Mouse (Mus musculus) kidney, adult 8-10 months (tissue): ENCODE measurements around the gene Polr2i.
A peak's percentile ranks its signal among the peaks of the same experiment; 100 is the strongest.
"Not testable (repeated sequence)": the region's sequence is repeated elsewhere in the genome, so short reads cannot be mapped to it uniquely, and the experiment has no call there.

Source experiments
- DNase-seq, 2 experiments: peaks; one replicate each; pipeline ENCODE4 v3.0.0; 2022

Polr2i gene

DNA sequence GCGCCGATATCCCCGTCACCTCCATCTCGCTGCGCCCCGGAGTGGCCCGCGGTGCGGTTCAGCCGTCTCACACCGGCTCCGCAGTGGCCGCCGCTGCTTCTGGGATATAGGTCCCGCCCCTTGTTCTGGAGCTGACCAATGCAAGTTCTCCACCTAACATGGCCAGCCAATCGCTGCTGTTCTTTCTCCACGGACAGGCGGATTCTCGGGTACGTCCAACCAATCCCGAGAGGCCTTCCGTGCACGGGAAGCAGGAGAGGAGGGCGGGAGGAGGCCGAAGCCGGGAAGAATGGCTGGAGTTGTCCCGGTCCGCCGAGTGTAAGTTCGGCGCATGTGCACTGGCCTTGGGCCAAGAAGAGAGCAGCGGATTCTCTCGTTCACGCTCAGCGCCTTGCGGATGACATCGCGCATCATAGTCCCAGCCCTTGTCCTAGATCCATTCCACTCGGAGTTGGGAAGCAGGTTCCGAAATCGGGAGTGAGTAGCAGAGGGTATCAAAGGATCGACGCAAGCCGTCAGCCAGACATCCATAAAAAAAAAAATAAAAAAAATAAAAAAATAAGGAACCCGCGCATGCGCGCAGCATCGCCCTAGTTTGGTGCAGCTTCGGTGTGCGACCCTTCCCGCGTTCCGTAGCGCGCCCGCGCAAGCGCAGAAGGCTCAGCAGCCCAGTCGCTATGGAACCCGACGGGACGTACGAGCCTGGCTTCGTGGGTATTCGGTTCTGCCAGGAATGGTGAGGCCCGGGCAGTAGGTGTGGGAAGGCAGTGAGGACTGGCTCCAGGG lies at the start of gene Polr2i, which contains the start of gene Tbcb:
TSS of gene Polr2i (plus strand) at position 280 of the 786 bp plus-strand sequence.
TSS of gene Tbcb (minus strand) at position 604 of the 786 bp plus-strand sequence.
- DNase-seq, result peak; percentile 99

- DNase-seq, result not testable (repeated sequence)
Measured at GRCm38 (mm10) chr7:30183189-30183588, 48.6 kb upstream of the Polr2i start.

- peak; percentile 92 for DNase-seq
Measured at GRCm38 (mm10) chr7:30183879-30184289, 47.9 kb upstream of the Polr2i start, which contains the start of gene Cox7a1. TSS of gene Cox7a1 (plus strand) at chr7:30184144.

- DNase-seq, result no peak
Measured at GRCm38 (mm10) chr7:30184641-30185348, 47.0 kb upstream of the Polr2i start.

- no peak for DNase-seq
Measured at GRCm38 (mm10) chr7:30188344-30189115, 43.2 kb upstream of the Polr2i start.

DNA sequence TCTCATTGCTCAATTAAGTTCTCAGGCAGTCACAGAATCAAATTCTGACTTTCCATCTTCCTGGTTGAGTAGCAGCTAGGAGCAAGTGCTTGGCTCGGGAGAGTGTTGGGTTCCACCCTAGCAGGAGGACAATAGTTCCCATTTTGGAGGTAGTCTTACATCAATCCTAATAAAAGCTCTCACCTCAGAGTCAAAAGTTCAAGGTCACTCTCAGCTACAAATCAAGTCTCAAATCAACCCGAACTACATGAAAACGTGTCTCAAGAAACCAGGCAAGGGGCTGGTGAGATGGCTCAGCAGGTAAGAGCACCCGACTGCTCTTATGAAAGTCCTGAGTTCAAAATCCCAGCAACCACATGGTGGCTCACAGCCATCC lies 42.6 kb upstream of the Polr2i start:
- DNase-seq, result no peak

DNA sequence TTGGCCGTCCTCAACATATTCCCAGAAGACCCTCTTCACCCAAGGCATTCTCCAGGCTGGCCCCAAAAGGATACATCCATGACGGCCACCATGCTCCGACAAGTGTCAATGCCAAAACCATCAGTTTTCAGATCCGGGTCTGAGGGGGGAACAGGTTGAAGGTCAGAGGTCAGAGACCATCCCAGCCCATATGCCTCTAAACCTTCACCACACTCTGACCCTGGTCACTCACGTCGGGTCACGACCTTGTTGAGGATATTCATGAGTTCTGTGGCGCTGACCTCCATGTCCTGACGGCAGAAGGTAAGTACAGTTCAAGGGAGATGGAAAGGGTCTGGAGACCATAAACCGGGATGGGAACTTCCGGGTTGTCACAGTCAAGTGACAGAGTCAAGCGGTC lies 39.7 kb upstream of the Polr2i start:
- no peak for DNase-seq

GRCm38 (mm10) chr7:30193013-30193412 lies 38.7 kb upstream of the Polr2i start:
- no peak for DNase-seq

- DNase-seq, result peak; percentile 80 to 86
Measured at GRCm38 (mm10) chr7:30193581-30194100, 38.1 kb upstream of the Polr2i start.

- DNase-seq, result peak in 1 of 2 experiments; percentile 30
Measured at GRCm38 (mm10) chr7:30194101-30194831, 37.5 kb upstream of the Polr2i start.

DNA sequence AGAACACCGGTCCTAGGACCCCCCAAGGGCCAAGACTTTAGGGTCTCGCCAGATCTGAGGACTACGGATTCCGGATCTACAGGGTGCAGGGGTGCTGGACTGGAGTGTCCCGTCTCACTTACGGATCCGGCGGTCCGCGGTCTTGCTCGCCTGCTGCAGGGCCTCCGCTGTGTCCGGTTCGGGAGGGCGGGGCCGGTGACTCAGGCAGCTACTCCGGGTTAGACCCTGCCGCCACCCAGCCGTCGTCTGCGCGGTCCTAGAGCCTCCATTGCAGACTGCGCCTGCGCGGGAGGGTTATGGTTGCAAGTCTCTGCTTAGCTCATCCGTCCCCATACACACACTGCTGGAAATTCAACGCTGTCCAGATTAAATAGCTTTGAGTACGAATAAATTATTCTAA lies 36.9 kb upstream of the Polr2i start:
- DNase-seq, result peak; percentile 94 to 95

DNA sequence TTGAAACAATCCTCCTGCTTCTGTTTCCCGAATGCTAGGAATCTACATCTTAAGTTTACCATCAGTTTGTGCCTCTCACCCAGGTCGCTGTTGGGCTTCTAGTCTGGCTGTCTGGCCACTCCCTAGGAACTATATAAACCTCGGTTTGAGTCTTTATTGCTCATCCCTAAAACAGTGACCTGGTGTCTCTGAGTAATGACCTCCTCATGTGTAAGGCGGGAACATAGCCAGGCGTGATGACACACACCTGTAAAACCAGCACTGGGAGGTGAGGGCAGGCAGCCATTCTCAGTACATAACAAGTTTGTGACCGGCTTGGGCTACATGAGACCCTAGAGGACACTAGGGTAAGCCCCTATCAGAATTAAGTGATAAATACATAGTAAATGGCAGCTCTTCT lies 36.3 kb upstream of the Polr2i start:
- DNase-seq, result no peak

- DNase-seq, result no peak
Measured at GRCm38 (mm10) chr7:30196171-30196570, 35.6 kb upstream of the Polr2i start.

GRCm38 (mm10) chr7:30197592-30198129 lies 34.1 kb upstream of the Polr2i start:
- no peak for DNase-seq

DNA sequence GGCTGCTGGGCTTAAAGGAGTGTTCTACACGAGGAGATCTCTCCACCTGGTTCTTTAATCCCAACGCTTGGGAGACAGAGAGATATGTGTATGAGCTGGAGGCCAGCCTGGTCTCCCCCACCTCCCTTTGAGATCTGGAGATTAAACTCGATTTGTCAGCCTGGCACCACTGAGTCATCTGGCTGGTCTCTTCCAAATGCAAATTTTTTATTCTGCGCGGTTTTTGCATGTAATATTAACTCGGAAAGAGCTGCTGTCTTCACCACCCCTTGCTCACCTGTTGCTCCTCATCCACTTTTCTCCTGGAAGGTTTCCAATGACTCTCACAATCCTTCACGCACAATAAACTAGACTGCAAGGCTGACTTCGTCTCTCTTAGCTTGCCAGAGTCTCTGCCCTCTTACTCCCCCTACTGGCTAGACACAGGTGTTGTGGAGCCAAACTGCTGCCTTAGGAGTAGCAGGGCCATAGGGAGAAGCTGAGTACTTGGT lies 33.2 kb upstream of the Polr2i start, which contains the start of gene Capns1:
TSS of gene Capns1 (minus strand) at position 331 of the 491 bp plus-strand sequence.
- DNase-seq, result peak; percentile 58 to 61

GRCm38 (mm10) chr7:30199498-30200139 lies 32.1 kb upstream of the Polr2i start:
- no peak for DNase-seq

DNA sequence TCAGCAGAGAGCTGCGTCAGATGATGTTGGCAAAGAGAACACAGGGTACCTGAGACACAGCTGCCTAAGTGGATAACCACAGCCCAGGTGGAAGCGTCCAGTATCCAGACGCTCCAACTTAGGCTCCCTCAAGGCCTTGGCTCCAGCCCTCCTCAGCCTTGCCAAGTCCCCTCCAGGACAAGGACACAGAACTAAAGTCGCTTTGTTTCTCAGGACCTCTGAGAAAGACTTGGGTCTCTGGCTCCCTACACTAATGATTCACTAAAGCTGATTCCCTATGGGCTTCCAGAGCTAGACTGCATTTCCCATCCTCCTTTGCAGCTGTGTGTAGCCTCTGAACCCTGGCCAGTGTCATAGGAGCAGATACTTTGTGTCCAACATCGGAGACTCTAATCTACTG lies 31.5 kb upstream of the Polr2i start:
- no peak for DNase-seq

- DNase-seq, result not testable (repeated sequence)
Measured at GRCm38 (mm10) chr7:30200661-30201060, 31.1 kb upstream of the Polr2i start.

DNA sequence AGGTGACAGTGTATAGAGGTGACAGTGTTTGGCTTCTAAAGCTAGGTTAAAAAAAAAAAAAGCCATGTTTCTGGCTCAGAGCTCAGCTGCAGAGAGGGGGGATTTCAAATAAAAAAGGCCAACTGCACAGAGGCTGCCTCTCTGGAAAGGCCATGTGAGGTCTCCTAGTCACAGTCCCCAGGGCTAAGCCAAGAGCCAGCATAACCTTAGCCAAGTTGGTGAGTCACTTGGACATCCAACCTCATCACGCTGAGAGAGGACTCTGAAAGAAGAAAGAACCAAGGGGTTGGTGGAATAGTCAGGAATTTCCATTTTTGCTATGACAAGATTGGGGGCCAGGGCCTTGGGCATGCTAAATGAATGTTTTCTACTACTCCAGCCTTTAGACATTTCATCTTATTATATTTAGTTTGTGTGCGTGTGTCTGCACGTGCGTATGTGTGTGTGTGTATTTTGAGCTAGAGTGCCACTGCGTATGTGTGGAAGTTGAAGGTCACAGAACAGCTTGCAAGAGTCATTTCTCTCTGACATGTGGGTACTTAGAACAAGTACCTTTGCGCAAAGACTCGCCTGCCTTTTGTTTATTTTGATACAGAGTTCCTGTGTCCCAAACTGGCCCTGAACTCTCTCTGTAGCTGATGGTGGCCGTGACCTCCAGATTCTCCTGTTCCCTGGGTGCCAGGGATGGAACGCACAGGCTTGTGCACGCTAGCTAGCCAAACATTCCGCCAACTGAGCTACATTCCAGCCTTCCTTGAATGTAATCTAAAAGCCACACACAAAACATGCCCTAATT lies 28.7 kb upstream of the Polr2i start:
- DNase-seq, result no peak

DNA sequence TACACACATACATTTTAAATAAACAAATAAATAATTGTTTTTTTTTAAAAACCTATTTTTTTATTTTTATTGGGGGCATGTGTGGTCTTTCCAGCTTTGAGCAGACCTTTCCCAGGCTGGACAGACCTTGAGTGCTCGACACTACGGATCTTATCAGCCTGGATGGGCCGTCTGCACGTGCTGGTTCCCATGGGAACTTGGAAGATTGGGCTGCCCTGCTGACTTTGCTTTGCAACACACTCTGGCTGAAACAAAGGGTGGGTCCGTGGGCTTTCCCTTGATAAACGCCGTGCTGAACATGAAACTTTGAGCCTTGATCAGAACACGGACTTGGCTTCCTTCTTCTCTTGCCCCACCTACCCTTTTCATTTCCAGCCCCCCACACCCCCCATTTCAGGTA lies 27.4 kb upstream of the Polr2i start:
- no peak for DNase-seq
